Mouse (Mus musculus): ENCODE results near the gene Gli3.

The Gli3 gene

GRCm38 (mm10) chr13:15550027-15550602, 87.1 kb downstream of the Gli3 start:
- DNase-seq (ENCODE audit: inconsistent age in 2 of 2, low spot score in 1 of 2), result no peak

- no peak for DNase-seq (ENCODE audit: inconsistent age in 2 of 2, low spot score in 1 of 2)
Observed at GRCm38 (mm10) chr13:15550731-15551130, 87.7 kb downstream of the Gli3 start.

- DNase-seq (ENCODE audit: inconsistent age in 2 of 2, low spot score in 1 of 2), result no peak
Observed at GRCm38 (mm10) chr13:15552009-15552408, 89.0 kb downstream of the Gli3 start.

DNA sequence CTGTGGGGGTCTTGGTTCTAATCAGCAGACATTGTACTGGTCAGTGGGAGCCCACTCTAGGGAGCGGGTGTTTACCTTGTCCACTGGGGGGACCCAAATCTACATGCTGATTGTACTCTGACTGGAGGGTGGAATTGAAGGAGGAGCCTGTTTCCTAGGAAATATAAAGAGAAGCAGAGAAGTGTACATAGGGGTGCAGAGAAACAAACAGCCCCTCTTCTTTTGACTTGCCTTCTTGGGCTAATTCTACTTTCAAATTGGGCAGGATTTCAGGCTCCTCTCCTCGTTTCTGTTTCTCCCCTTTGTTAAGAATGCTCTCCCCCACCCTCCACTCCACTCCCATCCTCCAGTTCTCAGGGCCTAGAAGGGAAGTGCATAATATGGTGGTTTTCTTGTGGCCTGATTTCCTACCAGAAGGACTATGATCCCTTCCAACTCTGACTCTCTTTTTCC, 93.6 kb downstream of the Gli3 start:
- no peak for DNase-seq (ENCODE audit: inconsistent age in 2 of 2, low spot score in 1 of 2)

DNA sequence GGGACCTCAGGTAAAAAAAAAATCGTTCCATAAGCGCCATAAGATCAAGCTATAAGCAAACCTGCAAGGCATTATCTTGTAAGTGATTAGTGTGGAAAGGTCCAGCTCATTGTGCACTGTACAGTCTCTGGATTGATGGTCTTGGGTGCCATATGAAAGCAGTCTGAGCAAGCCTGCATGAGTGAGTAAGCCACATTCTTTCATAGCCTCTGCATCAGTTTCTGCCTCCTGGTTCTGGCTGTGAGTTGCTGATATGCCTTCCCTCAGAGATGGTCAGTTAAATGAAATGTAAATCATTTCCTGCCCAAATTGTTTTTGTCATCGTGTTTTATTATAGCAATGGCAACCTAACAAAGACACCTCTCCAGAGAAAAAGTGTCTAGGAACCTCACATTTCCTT, 98.4 kb downstream of the Gli3 start:
- no peak for DNase-seq (ENCODE audit: inconsistent age in 2 of 2, low spot score in 1 of 2)

DNA sequence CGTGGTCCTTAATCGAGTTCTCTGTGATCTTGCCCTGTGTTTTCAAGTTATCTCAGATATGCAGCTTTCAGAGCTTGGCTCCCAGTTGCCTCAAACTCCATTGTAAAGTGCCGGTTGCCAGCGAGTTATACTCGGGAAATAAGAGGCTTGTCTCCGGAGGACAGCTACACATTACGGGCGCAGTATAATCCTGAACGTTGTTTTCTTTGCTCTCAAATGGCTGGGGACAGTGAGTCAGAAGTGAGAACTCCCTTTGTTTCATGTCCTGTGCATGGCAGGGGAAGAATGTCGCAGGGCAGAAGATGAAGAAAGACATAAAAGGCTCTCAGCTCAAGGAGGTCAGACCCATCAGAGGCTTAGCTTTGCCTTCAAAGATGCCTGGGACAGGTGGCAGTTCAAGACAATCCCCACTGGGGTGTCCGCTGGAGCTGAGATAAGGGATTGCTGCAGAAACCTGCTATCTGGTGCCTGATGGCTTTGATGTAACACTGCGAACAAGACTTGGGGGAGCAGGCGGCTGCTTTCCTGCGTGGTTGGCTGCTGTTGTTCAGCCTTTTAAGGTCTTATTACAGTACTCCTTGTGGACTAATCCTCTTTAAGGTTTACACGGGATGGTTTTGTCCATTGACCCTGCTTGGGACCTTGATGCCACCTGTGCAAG, 108.0 kb downstream of the Gli3 start:
- DNase-seq (ENCODE audit: inconsistent age in 2 of 2, low spot score in 1 of 2), result peak in 1 of 2 experiments; percentile 44

DNA sequence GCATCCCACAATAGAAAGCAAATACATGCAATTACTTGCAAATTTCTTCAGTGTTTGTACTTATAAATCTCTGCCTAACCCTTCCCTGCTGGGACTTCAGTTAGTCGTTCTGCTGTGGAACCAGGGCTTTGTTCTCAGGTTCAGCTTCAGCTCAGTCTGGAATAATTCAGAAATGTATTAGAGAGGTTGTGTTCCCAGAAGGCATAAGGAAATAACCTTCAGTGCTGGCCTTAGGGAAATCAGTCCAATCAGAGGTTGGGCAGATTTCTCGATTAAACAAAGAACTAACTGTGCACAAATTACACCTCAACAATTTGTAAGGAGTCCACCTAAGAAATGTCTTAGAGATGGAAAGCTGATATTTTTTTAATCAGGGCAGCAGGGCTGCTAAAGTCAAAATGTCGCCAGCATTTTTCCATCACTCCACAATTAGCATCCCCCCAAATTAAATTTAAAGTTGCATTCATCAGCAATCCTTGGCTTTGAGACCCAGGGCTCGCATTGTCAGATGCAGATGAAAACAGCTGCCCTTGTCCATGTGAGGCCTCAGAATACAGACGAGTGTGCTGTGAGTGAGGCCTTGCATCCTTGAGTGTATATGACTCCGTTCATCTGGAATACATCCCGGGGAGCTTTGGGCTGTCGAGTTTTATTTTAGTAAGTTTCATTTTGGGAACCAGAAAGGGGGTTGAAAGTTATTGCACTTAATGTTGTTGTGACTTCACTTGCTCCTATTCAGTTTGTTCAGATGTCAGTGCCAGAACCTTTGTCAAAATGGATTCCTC, 114.3 kb downstream of the Gli3 start:
- DNase-seq (ENCODE audit: inconsistent age in 2 of 2, low spot score in 1 of 2), result no peak

GRCm38 (mm10) chr13:15580458-15580857, 117.4 kb downstream of the Gli3 start:
- no peak for DNase-seq (ENCODE audit: inconsistent age in 2 of 2, low spot score in 1 of 2)

DNA sequence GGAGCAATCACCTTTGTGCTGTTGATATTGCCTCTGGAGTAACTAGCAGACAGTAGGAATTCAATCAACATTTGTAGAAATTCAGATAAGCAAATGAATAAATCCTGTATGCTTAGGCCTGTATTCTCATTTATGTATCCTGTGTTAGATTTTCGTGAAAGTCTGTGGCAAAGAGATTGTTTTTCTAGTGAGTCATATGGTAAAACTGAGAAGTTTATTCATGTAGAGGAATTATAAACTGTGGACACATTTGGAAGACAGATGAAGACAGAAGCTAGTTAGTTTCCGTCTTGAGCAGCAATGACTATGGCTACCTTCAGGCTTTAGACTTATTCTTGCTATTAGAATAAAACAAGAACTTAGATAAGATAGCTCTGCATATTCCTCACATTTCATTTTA, 122.9 kb downstream of the Gli3 start:
- no peak for DNase-seq (ENCODE audit: inconsistent age in 2 of 2, low spot score in 1 of 2)

- peak; percentile 17 to 44 for DNase-seq (ENCODE audit: inconsistent age in 2 of 2, low spot score in 1 of 2)
Observed at GRCm38 (mm10) chr13:15588278-15589272, 125.5 kb downstream of the Gli3 start.

GRCm38 (mm10) chr13:15590326-15590933, 127.4 kb downstream of the Gli3 start:
- no peak for DNase-seq (ENCODE audit: inconsistent age in 2 of 2, low spot score in 1 of 2)

DNA sequence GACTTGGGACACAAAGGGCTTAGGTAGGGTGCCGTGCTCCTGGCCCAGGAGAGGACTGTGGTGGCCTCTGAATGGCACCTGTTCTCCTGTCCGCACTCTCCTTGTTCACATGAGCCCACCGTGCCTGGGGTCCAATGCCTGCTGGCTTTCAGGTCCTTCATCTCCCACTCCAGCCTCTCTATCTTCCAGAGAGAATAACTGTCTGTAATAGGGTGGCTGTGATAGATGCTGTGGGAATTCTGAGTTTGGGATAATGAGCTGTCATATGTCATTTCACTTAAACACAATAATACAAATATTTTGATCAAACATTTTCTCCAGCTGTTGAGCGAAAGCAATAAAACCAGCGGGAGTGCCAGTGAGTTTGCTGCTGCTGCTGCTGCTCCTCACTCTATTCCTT, 133.6 kb downstream of the Gli3 start:
- DNase-seq (ENCODE audit: inconsistent age in 2 of 2, low spot score in 1 of 2), result no peak

- DNase-seq (ENCODE audit: inconsistent age in 2 of 2, low spot score in 1 of 2), result no peak
Observed at GRCm38 (mm10) chr13:15599741-15600140, 136.7 kb downstream of the Gli3 start.

DNA sequence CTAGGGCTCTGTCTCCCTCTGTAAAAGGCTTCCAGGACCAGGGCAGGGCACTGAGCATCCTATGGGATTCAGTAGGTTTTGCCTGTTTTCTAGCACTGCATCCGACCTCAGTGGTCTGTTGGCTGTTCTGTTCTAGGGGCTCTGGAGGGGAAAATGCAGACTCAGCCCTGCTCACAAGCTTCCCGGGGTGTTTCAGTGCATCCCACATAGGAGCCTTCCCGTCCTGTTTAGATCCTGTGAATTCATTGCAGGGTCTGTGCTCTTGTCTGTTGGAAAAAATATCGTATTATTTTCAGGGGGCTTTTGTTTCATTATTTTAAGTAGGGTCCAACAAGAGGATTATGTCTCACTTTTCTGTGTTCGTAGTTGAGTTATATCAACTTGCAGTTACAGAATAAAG, 139.1 kb downstream of the Gli3 start:
- DNase-seq (ENCODE audit: inconsistent age in 2 of 2, low spot score in 1 of 2), result no peak

DNA sequence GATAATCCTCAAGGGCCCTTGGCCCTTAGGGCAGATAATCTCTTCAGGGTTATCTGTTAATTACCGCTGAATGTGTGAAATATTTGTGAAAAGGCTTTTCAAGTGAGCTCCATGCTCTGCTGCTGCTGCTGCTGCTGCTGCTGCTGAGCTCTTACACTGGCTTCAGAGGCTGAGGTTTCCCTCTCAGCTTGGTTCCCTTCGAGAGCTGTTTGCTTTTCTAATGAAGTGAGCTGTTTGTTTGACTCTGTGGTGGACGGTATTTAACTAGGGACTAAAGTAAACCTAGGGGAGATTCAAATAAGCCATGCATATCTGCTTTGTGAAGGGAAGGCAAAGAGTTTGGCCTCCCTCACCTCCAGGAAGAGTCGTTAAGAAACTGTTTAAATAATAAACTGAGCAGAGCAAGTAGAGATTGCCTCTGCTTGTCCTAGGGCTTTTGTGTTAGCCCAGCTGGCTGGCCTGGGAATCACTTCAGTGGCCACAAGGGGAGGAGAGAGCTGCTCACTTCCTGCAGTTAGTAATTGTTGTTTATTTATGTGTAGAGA, 139.7 kb downstream of the Gli3 start:
- no peak for DNase-seq (ENCODE audit: inconsistent age in 2 of 2, low spot score in 1 of 2)

DNA sequence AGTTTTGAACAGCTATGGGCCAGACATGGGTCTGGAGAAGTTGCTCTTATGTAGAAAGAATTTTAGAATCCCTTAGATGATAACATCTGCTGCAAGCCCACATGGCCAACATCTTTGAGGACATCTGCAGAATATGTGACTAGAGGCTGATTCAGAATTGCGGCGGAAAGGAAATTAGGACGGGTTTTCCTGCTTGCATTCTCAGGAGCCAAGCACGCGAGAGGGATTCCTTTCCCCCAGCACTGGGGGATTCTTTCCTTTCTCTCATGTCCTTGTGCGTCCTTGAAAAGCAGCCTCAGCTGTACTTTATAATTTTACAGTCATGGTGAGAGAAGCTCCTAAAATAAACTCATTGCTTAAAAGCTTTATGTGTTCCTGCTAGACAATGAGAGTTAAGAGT, 141.0 kb downstream of the Gli3 start:
- DNase-seq (ENCODE audit: inconsistent age in 2 of 2, low spot score in 1 of 2), result no peak

DNA sequence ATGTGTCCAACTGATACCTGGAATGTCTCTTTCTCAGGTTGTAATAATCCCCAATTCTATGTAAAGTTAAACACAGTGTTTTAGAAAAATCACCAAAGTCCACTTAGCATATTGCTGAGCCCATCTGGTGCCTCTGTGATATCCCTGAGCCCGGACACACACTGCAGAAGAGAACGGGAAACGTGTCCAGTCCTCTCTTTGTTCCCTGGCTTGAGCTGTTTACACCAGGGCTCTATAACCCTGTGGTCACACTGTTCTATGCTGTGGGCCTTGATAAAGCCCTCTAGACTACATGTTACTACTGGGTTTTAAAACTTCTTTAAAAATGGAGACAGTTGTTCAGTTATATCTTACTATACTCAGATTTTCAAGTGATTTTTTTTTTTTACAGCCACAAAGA, 154.4 kb downstream of the Gli3 start:
- DNase-seq (ENCODE audit: inconsistent age in 2 of 2, low spot score in 1 of 2), result no peak

DNA sequence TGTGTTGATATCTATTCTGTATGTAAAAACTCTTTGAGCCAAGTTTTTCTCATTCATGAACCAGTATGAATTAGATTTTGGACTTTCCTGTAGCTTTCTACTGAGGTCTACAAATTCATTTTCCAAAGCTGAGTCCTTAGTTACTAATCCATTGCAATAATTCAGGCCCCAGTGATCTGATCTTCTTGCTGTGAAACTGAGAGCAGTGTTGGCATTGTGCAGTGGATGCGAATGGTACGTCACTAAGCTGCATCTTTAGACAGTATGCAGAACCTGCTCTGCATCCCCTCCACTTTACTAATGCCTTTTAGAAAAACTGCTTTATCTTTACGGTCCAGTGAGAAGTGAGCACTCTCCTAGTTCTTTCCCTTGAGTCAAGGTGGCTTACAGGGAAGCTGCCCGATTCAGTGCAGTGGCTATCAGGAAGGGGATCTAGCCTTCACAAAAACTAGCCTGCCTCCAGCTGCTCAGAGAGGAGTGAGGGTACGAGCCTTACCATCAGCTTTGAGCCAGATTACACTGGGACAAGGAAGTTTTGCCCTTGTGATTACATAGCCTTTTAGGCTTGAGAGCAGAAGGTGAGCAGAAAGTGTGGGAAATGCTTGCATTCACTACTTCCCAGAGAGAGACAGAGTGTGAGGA, 155.1 kb downstream of the Gli3 start:
- DNase-seq (ENCODE audit: inconsistent age in 2 of 2, low spot score in 1 of 2), result no peak

GRCm38 (mm10) chr13:15621009-15621408, 158.0 kb downstream of the Gli3 start:
- no peak for DNase-seq (ENCODE audit: inconsistent age in 2 of 2, low spot score in 1 of 2)
